Mouse (Mus musculus): ENCODE data around the gene Adgrg1. TPM values are rescaled to one million over a fixed set of nuclear protein-coding genes. Genes with fewer than 3 reads are reported as not detected.

Adgrg1 gene
- polyA plus RNA-seq, 1 experiment from 2014 or later, result 26.5 TPM

DNA sequence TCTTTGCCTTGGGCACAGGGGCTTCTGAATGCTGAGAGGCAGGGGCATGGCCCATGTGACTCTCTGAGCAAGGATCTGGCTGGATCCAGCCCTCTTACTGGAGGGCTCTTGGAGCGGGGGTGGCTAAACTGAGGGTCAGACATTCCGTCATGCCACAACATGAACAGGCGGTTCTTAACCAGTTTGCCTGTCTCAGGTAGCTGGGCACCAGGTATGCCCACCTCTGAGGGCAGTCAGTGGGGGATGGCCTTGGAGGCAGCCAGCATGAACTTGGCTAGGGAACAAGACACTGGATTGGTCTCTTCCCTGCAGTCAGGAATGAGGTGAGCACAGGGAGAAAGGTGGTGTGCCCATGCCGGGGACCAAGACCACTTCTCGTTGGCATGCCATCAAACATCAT lies 5.6 kb downstream of the Adgrg1 start:
- Histone ChIP-seq H3K4me2 (ENCODE audit: low read length) (no peak overlapping the region), H3K4me3 (ENCODE audit: low read depth, low read length) (no peak overlapping the region), H3K9ac (ENCODE audit: low read length) (no peak overlapping the region), H3K36me3 (ENCODE audit: control insufficient read depth, insufficient read depth, low read length) (no peaks in the 10 kb centered on the region), H3K27ac (ENCODE audit: low read depth) (no peak overlapping the region), H3K9me3 (ENCODE audit: control insufficient read depth, low read length) (no peaks in the 10 kb centered on the region), H3K27me3 (replicated peaks; ENCODE audit: control insufficient read depth, insufficient read depth, low read length) (0 out of 2 replicates have a peak, but pooled peaks cover 4% of the 10 kb centered on the region), H3K4me1 (replicated peaks; ENCODE audit: control insufficient read depth, insufficient read depth, low read length) (0 out of 2 replicates have a peak, but pooled peaks cover 12% of the 10 kb centered on the region)
- WGBS, result 97% methylated on average over 5 of the region's 5 CpGs
- DNase-seq (ENCODE audit: low spot score) (no peak), ATAC-seq (replicated peaks; ENCODE audit: low FRiP score, low TSS enrichment, low read depth) (no peak)

DNA sequence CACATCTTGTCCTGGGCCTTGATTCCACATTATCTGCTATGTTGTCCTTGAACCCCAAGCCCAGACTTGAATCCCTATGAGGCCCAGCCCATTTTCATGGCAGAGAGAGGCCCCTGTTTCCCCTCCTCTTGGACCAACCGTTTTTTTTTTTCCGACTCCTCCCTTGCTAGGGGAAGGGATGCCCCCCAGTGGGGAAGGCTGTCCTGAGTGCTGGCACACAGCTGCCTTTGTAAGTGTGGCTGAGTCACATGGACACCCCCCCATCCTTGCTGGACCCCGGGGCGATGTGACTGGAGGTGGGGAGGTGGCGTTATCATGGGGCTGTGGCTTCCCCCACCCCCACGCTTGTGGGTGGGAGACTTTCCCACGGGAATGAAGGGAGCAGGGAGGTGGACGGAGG lies 6.4 kb downstream of the Adgrg1 start:
- Histone ChIP-seq H3K36me3 (ENCODE audit: control insufficient read depth, insufficient read depth, low read length) (no peaks in the 10 kb centered on the region), H3K27me3 (replicated peaks; ENCODE audit: control insufficient read depth, insufficient read depth, low read length) (0 out of 2 replicates have a peak, but pooled peaks cover 4% of the 10 kb centered on the region), H3K4me3 (ENCODE audit: low read depth, low read length) (no peak overlapping the region), H3K9ac (ENCODE audit: low read length) (no peak overlapping the region), H3K9me3 (ENCODE audit: control insufficient read depth, low read length) (no peaks in the 10 kb centered on the region), H3K4me2 (ENCODE audit: low read length) (no peak overlapping the region), H3K4me1 (replicated peaks; ENCODE audit: control insufficient read depth, insufficient read depth, low read length) (0 out of 2 replicates have a peak, but pooled peaks cover 12% of the 10 kb centered on the region), H3K27ac (ENCODE audit: low read depth) (no peak overlapping the region)
- 55% methylated on average over 8 of the region's 8 CpGs for WGBS
- DNase-seq (ENCODE audit: low spot score) (no peak), ATAC-seq (replicated peaks; ENCODE audit: low FRiP score, low TSS enrichment, low read depth) (no peak)

DNA sequence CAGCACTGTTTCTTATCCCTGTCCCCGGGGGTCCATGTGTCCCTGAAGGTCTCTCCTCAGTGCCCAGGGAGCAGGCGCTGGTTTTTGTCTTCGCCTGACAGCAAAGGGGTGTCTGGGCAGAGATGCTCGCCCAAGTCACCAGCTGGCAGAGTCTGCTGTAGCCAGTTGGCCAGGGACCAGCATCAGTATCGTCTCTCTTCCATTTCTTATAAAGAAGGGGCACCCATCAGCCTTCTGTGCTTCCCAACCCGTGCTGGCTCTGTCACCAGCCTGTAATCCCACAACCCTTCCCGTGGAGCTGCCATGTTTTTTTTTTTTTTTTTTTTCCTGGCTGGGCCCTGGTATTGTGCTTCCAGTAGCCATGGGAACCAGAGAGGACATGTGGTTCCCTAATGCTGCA lies 7.3 kb downstream of the Adgrg1 start:
- H3K9ac ChIP-seq (ENCODE audit: low read length), result no peak overlapping the region
- DNase-seq (ENCODE audit: low spot score) (no peak), ATAC-seq (replicated peaks; ENCODE audit: low FRiP score, low TSS enrichment, low read depth) (no peak)
- no peak overlapping the region for H3K4me3 ChIP-seq (ENCODE audit: low read depth, low read length)
- H3K27ac ChIP-seq (ENCODE audit: low read depth), result no peak overlapping the region
- 0 out of 2 replicates have a peak, but pooled peaks cover 12% of the 10 kb centered on the region for H3K4me1 ChIP-seq (replicated peaks; ENCODE audit: control insufficient read depth, insufficient read depth, low read length)
- 66% methylated on average over 7 of the region's 7 CpGs for WGBS
- 0 out of 2 replicates have a peak, but pooled peaks cover 2% of the 10 kb centered on the region for H3K27me3 ChIP-seq (replicated peaks; ENCODE audit: control insufficient read depth, insufficient read depth, low read length)
- no peaks in the 10 kb centered on the region for H3K9me3 ChIP-seq (ENCODE audit: control insufficient read depth, low read length)
- no peaks in the 10 kb centered on the region for H3K36me3 ChIP-seq (ENCODE audit: control insufficient read depth, insufficient read depth, low read length)
- no peak overlapping the region for H3K4me2 ChIP-seq (ENCODE audit: low read length)

GRCm38 (mm10) chr8:94983146-94983545 lies 8.6 kb downstream of the Adgrg1 start:
- Histone ChIP-seq H3K27me3 (replicated peaks; ENCODE audit: control insufficient read depth, insufficient read depth, low read length) (no peaks in the 10 kb centered on the region), H3K4me3 (ENCODE audit: low read depth, low read length) (no peak overlapping the region), H3K9me3 (ENCODE audit: control insufficient read depth, low read length) (no peaks in the 10 kb centered on the region), H3K27ac (ENCODE audit: low read depth) (no peak overlapping the region), H3K4me1 (replicated peaks; ENCODE audit: control insufficient read depth, insufficient read depth, low read length) (0 out of 2 replicates have a peak, but pooled peaks cover 12% of the 10 kb centered on the region), H3K36me3 (ENCODE audit: control insufficient read depth, insufficient read depth, low read length) (no peaks in the 10 kb centered on the region), H3K4me2 (ENCODE audit: low read length) (no peak overlapping the region), H3K9ac (ENCODE audit: low read length) (no peak overlapping the region)
- ATAC-seq (replicated peaks; ENCODE audit: low FRiP score, low TSS enrichment, low read depth), result no peak
- WGBS, result 28% methylated on average over 5 of the region's 5 CpGs
- no peak for DNase-seq (ENCODE audit: low spot score)

DNA sequence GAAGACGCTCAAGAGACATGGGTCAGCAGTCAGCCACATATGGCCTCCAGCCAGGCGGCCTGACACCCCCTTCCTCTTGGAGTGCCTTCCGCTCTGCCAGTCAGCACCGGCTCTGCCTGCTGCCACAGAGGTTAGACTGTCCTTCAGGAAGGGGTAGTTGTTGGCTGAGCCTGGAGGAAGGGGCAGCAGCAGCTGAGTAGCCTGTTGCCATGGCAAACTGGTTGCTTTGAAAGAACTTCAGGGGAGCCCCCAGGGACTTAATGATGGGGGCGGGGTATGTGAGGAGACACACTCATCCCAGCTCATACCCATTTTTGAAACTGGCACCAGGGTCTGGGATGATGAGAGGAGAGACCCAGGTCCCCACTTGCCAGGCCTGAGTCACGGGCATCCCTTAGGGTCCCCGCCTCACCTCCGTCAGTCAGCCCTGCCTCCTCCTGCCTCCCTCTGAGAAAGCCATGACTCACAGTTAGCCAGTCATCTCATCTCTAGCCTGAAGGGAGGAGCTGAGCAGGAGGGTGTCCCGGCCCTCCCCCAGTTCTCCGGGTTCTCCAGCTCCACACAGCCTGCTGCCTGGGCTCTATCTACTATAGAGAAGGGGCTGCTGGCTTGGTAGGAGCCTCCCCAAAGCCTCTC lies 9.4 kb downstream of the Adgrg1 start:
- no peaks in the 10 kb centered on the region for H3K27me3 ChIP-seq (replicated peaks; ENCODE audit: control insufficient read depth, insufficient read depth, low read length)
- H3K4me3 ChIP-seq (ENCODE audit: low read depth, low read length), result no peak overlapping the region
- H3K36me3 ChIP-seq (ENCODE audit: control insufficient read depth, insufficient read depth, low read length), result no peaks in the 10 kb centered on the region
- H3K9ac ChIP-seq (ENCODE audit: low read length), result no peak overlapping the region
- H3K4me2 ChIP-seq (ENCODE audit: low read length), result no peak overlapping the region
- H3K27ac ChIP-seq (ENCODE audit: low read depth), result no peak overlapping the region
- 0 out of 2 replicates have a peak, but pooled peaks cover 12% of the 10 kb centered on the region for H3K4me1 ChIP-seq (replicated peaks; ENCODE audit: control insufficient read depth, insufficient read depth, low read length)
- peak; percentile 45; the same call in 1 of the 2 replicates for ATAC-seq (replicated peaks; ENCODE audit: low FRiP score, low TSS enrichment, low read depth)
- WGBS, result 33% methylated on average over 10 of the region's 10 CpGs
- DNase-seq (ENCODE audit: low spot score), result no peak
- H3K9me3 ChIP-seq (ENCODE audit: control insufficient read depth, low read length), result no peaks in the 10 kb centered on the region

GRCm38 (mm10) chr8:94985023-94985422 lies 10.5 kb downstream of the Adgrg1 start:
- H3K4me1 ChIP-seq (replicated peaks; ENCODE audit: control insufficient read depth, insufficient read depth, low read length), result 0 out of 2 replicates have a peak, but pooled peaks cover 12% of the 10 kb centered on the region
- ATAC-seq (replicated peaks; ENCODE audit: low FRiP score, low TSS enrichment, low read depth), result no peak

DNA sequence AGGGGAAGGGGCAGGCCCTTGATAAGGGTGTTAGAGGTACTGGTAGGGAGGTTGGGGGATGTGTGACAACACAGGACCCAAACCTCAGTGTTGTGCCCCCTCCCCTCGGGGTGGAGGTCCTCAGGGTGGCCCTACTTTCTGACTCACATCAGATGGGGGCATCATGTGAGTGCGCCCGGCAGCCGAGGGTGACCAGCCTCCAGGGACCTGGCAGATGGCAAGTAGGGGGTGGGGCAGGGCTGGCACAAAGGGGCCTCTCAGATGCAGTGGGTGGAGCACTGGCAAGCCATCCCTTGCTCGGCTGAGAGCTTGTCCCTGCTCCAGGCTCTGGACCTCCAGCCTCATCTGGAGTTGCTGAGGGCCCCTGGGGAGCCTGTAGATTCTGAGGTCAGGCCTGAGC lies 12.1 kb downstream of the Adgrg1 start:
- Histone ChIP-seq H3K4me2 (ENCODE audit: low read length) (no peak overlapping the region), H3K9me3 (ENCODE audit: control insufficient read depth, low read length) (no peaks in the 10 kb centered on the region), H3K4me3 (ENCODE audit: low read depth, low read length) (no peak overlapping the region), H3K27ac (ENCODE audit: low read depth) (no peak overlapping the region), H3K9ac (ENCODE audit: low read length) (no peak overlapping the region), H3K27me3 (replicated peaks; ENCODE audit: control insufficient read depth, insufficient read depth, low read length) (no peaks in the 10 kb centered on the region), H3K4me1 (replicated peaks; ENCODE audit: control insufficient read depth, insufficient read depth, low read length) (0 out of 2 replicates have a peak, but pooled peaks cover 9% of the 10 kb centered on the region), H3K36me3 (ENCODE audit: control insufficient read depth, insufficient read depth, low read length) (no peaks in the 10 kb centered on the region)
- WGBS, result 57% methylated on average over 5 of the region's 5 CpGs
- no peak for ATAC-seq (replicated peaks; ENCODE audit: low FRiP score, low TSS enrichment, low read depth)
- DNase-seq (ENCODE audit: low spot score), result no peak

More at GRCm38 (mm10) chr8:94985023-94985422, 10.5 kb downstream of the Adgrg1 start:
- no peak for DNase-seq (ENCODE audit: low spot score)
- Histone ChIP-seq H3K9ac (ENCODE audit: low read length) (no peak overlapping the region), H3K36me3 (ENCODE audit: control insufficient read depth, insufficient read depth, low read length) (no peaks in the 10 kb centered on the region), H3K27ac (ENCODE audit: low read depth) (no peak overlapping the region), H3K4me2 (ENCODE audit: low read length) (no peak overlapping the region), H3K27me3 (replicated peaks; ENCODE audit: control insufficient read depth, insufficient read depth, low read length) (no peaks in the 10 kb centered on the region), H3K9me3 (ENCODE audit: control insufficient read depth, low read length) (no peaks in the 10 kb centered on the region), H3K4me3 (ENCODE audit: low read depth, low read length) (no peak overlapping the region)
- WGBS, result 83% methylated on average over 6 of the region's 6 CpGs

GRCm38 (mm10) chr8:94987553-94987952 lies 13.0 kb downstream of the Adgrg1 start:
- no peak for ATAC-seq (replicated peaks; ENCODE audit: low FRiP score, low TSS enrichment, low read depth)
- H3K9me3 ChIP-seq (ENCODE audit: control insufficient read depth, low read length), result no peaks in the 10 kb centered on the region

DNA sequence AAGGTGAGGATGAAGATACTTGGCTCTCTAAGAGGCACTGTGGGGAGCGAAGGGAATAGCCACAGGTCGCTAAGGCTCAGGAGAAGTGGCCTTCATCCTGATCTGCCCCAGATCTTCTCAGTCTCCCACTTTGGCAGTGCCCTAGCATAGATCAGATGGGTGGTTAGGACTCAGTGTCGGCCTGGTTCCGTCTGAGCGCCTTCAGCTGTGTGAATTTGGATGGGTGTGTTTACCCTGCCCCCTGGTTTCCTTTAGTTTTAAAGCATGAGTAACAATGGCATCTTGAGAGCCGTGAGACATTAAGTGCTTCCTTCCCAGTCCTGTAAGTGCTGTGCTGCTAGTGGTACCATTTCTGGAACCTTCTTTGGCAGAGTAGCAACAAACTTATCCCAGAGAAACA lies 14.1 kb downstream of the Adgrg1 start:
- Histone ChIP-seq H3K4me1 (replicated peaks; ENCODE audit: control insufficient read depth, insufficient read depth, low read length) (0 out of 2 replicates have a peak, but pooled peaks cover 4% of the 10 kb centered on the region), H3K36me3 (ENCODE audit: control insufficient read depth, insufficient read depth, low read length) (no peaks in the 10 kb centered on the region), H3K27me3 (replicated peaks; ENCODE audit: control insufficient read depth, insufficient read depth, low read length) (no peaks in the 10 kb centered on the region), H3K9me3 (ENCODE audit: control insufficient read depth, low read length) (no peaks in the 10 kb centered on the region), H3K27ac (ENCODE audit: low read depth) (no peak overlapping the region), H3K4me3 (ENCODE audit: low read depth, low read length) (no peak overlapping the region), H3K9ac (ENCODE audit: low read length) (no peak overlapping the region), H3K4me2 (ENCODE audit: low read length) (no peak overlapping the region)
- no peak for ATAC-seq (replicated peaks; ENCODE audit: low FRiP score, low TSS enrichment, low read depth)
- DNase-seq (ENCODE audit: low spot score), result no peak
- WGBS, result 75% methylated on average over 6 of the region's 6 CpGs

More at GRCm38 (mm10) chr8:94987553-94987952, 13.0 kb downstream of the Adgrg1 start:
- H3K36me3 ChIP-seq (ENCODE audit: control insufficient read depth, insufficient read depth, low read length), result no peaks in the 10 kb centered on the region
- no peaks in the 10 kb centered on the region for H3K27me3 ChIP-seq (replicated peaks; ENCODE audit: control insufficient read depth, insufficient read depth, low read length)
- no peak for DNase-seq (ENCODE audit: low spot score)
- H3K4me1 ChIP-seq (replicated peaks; ENCODE audit: control insufficient read depth, insufficient read depth, low read length), result 0 out of 2 replicates have a peak, but pooled peaks cover 9% of the 10 kb centered on the region
- H3K4me3 ChIP-seq (ENCODE audit: low read depth, low read length), result no peak overlapping the region
- H3K4me2 ChIP-seq (ENCODE audit: low read length), result no peak overlapping the region
- 90% methylated on average over 7 of the region's 7 CpGs for WGBS
- H3K9ac ChIP-seq (ENCODE audit: low read length), result no peak overlapping the region
- H3K27ac ChIP-seq (ENCODE audit: low read depth), result no peak overlapping the region
